Mouse (Mus musculus): ENCODE measurements around the gene Adarb1. TPM values are rescaled to one million over a fixed set of nuclear protein-coding genes. Genes with fewer than 3 reads are reported as not detected.
"Not testable (repeated sequence)": the region's sequence is repeated elsewhere in the genome, so short reads cannot be mapped to it uniquely, and the experiment has no call there.

The Adarb1 gene
- polyA plus RNA-seq, 1 experiment from 2014 or later: 12.1 TPM

- H3K9me3 ChIP-seq (ENCODE audit: control insufficient read depth, low read length): no peaks in the 10 kb centered on the region
- ATAC-seq (ENCODE audit: low FRiP score, low TSS enrichment): no peak
- H3K9ac ChIP-seq (replicated peaks; ENCODE audit: low read length): no peak overlapping the region
- no peak overlapping the region for H3K4me3 ChIP-seq (replicated peaks; ENCODE audit: low read depth, low read length)
- 81% methylated on average over 17 of the region's 17 CpGs for WGBS
- H3K4me2 ChIP-seq (ENCODE audit: low read length): no peak overlapping the region
- no peaks in the 10 kb centered on the region for H3K4me1 ChIP-seq (ENCODE audit: control insufficient read depth, insufficient read depth, low read length)
- H3K27me3 ChIP-seq (ENCODE audit: control insufficient read depth, insufficient read depth, low read length): no peaks in the 10 kb centered on the region
- peaks cover 19% of the 10 kb centered on the region; the same call in 1 of the 2 replicates for H3K36me3 ChIP-seq (ENCODE audit: control insufficient read depth, insufficient read depth, low read length)
- DNase-seq: no peak
- H3K27ac ChIP-seq (replicated peaks; ENCODE audit: low read depth, low read length): no peak overlapping the region
Measured at GRCm38 (mm10) chr10:77290624-77291366, 127.3 kb downstream of the Adarb1 start.

GRCm38 (mm10) chr10:77289559-77289958 is 128.5 kb downstream of the Adarb1 start:
- no peak overlapping the region for H3K4me2 ChIP-seq (ENCODE audit: low read length)
- 90% methylated on average over 8 of the region's 8 CpGs for WGBS
- H3K36me3 ChIP-seq (ENCODE audit: control insufficient read depth, insufficient read depth, low read length): peaks cover 12% of the 10 kb centered on the region; the same call in 1 of the 2 replicates
- no peak overlapping the region for H3K27ac ChIP-seq (replicated peaks; ENCODE audit: low read depth, low read length)
- H3K4me1 ChIP-seq (ENCODE audit: control insufficient read depth, insufficient read depth, low read length): no peaks in the 10 kb centered on the region
- H3K9ac ChIP-seq (replicated peaks; ENCODE audit: low read length): no peak overlapping the region
- H3K9me3 ChIP-seq (ENCODE audit: control insufficient read depth, low read length): no peaks in the 10 kb centered on the region
- ATAC-seq (ENCODE audit: low FRiP score, low TSS enrichment) (no peak), DNase-seq (no peak)
- H3K27me3 ChIP-seq (ENCODE audit: control insufficient read depth, insufficient read depth, low read length): no peaks in the 10 kb centered on the region
- H3K4me3 ChIP-seq (replicated peaks; ENCODE audit: low read depth, low read length): no peak overlapping the region

- ATAC-seq (ENCODE audit: low FRiP score, low TSS enrichment) (no peak), DNase-seq (peak; percentile 10)
- no peak overlapping the region for H3K4me3 ChIP-seq (replicated peaks; ENCODE audit: low read depth, low read length)
- WGBS: 66% methylated on average over 5 of the region's 5 CpGs
- no peak overlapping the region for H3K9ac ChIP-seq (replicated peaks; ENCODE audit: low read length)
- no peaks in the 10 kb centered on the region for H3K9me3 ChIP-seq (ENCODE audit: control insufficient read depth, low read length)
- H3K36me3 ChIP-seq (ENCODE audit: control insufficient read depth, insufficient read depth, low read length): peaks cover 7% of the 10 kb centered on the region; the same call in 1 of the 2 replicates
- no peak overlapping the region for H3K4me2 ChIP-seq (ENCODE audit: low read length)
- no peak overlapping the region for H3K27ac ChIP-seq (replicated peaks; ENCODE audit: low read depth, low read length)
- no peaks in the 10 kb centered on the region for H3K4me1 ChIP-seq (ENCODE audit: control insufficient read depth, insufficient read depth, low read length)
- H3K27me3 ChIP-seq (ENCODE audit: control insufficient read depth, insufficient read depth, low read length): no peaks in the 10 kb centered on the region
Measured at GRCm38 (mm10) chr10:77288639-77289195, 129.4 kb downstream of the Adarb1 start.

GRCm38 (mm10) chr10:77287626-77288025 is 130.4 kb downstream of the Adarb1 start:
- DNase-seq: no peak
- Histone ChIP-seq H3K4me3 (replicated peaks; ENCODE audit: low read depth, low read length) (no peak overlapping the region), H3K36me3 (ENCODE audit: control insufficient read depth, insufficient read depth, low read length) (0 out of 2 replicates have a peak, but pooled peaks cover 2% of the 10 kb centered on the region), H3K27me3 (ENCODE audit: control insufficient read depth, insufficient read depth, low read length) (no peaks in the 10 kb centered on the region), H3K9ac (replicated peaks; ENCODE audit: low read length) (no peak overlapping the region), H3K27ac (replicated peaks; ENCODE audit: low read depth, low read length) (no peak overlapping the region), H3K9me3 (ENCODE audit: control insufficient read depth, low read length) (no peaks in the 10 kb centered on the region), H3K4me1 (ENCODE audit: control insufficient read depth, insufficient read depth, low read length) (no peaks in the 10 kb centered on the region), H3K4me2 (ENCODE audit: low read length) (no peak overlapping the region)
- WGBS: 87% methylated on average over 8 of the region's 8 CpGs
- no peak for ATAC-seq (ENCODE audit: low FRiP score, low TSS enrichment)

- DNase-seq (no peak), ATAC-seq (ENCODE audit: low FRiP score, low TSS enrichment) (no peak)
- Histone ChIP-seq H3K4me1 (ENCODE audit: control insufficient read depth, insufficient read depth, low read length) (no peaks in the 10 kb centered on the region), H3K9me3 (ENCODE audit: control insufficient read depth, low read length) (no peaks in the 10 kb centered on the region), H3K27ac (replicated peaks; ENCODE audit: low read depth, low read length) (no peak overlapping the region), H3K36me3 (ENCODE audit: control insufficient read depth, insufficient read depth, low read length) (no peaks in the 10 kb centered on the region), H3K9ac (replicated peaks; ENCODE audit: low read length) (no peak overlapping the region), H3K4me2 (ENCODE audit: low read length) (no peak overlapping the region), H3K4me3 (replicated peaks; ENCODE audit: low read depth, low read length) (no peak overlapping the region), H3K27me3 (ENCODE audit: control insufficient read depth, insufficient read depth, low read length) (no peaks in the 10 kb centered on the region)
- WGBS: 86% methylated on average over 6 of the region's 6 CpGs
Measured at GRCm38 (mm10) chr10:77284832-77285231, 133.2 kb downstream of the Adarb1 start.

GRCm38 (mm10) chr10:77282822-77283221 is 135.2 kb downstream of the Adarb1 start:
- Histone ChIP-seq H3K27me3 (ENCODE audit: control insufficient read depth, insufficient read depth, low read length) (no peaks in the 10 kb centered on the region), H3K9ac (replicated peaks; ENCODE audit: low read length) (no peak overlapping the region), H3K4me3 (replicated peaks; ENCODE audit: low read depth, low read length) (no peak overlapping the region), H3K36me3 (ENCODE audit: control insufficient read depth, insufficient read depth, low read length) (no peaks in the 10 kb centered on the region), H3K4me2 (ENCODE audit: low read length) (no peak overlapping the region), H3K9me3 (ENCODE audit: control insufficient read depth, low read length) (no peaks in the 10 kb centered on the region), H3K4me1 (ENCODE audit: control insufficient read depth, insufficient read depth, low read length) (no peaks in the 10 kb centered on the region), H3K27ac (replicated peaks; ENCODE audit: low read depth, low read length) (no peak overlapping the region)
- DNase-seq (peak; percentile 88), ATAC-seq (ENCODE audit: low FRiP score, low TSS enrichment) (no peak)
- WGBS: 18% methylated on average over 6 of the region's 6 CpGs

- not testable (repeated sequence) for H3K9me3 ChIP-seq (ENCODE audit: control insufficient read depth, low read length); H3K36me3 ChIP-seq (ENCODE audit: control insufficient read depth, insufficient read depth, low read length); DNase-seq; ATAC-seq (ENCODE audit: low FRiP score, low TSS enrichment); H3K9ac ChIP-seq (replicated peaks; ENCODE audit: low read length); H3K4me1 ChIP-seq (ENCODE audit: control insufficient read depth, insufficient read depth, low read length); H3K27me3 ChIP-seq (ENCODE audit: control insufficient read depth, insufficient read depth, low read length); H3K4me3 ChIP-seq (replicated peaks; ENCODE audit: low read depth, low read length); H3K27ac ChIP-seq (replicated peaks; ENCODE audit: low read depth, low read length); H3K4me2 ChIP-seq (ENCODE audit: low read length)
- WGBS: 71% methylated on average over 1 of the region's 1 CpGs
Measured at GRCm38 (mm10) chr10:77282085-77282484, 136.0 kb downstream of the Adarb1 start.

GRCm38 (mm10) chr10:77273798-77274197 is 144.3 kb downstream of the Adarb1 start:
- Histone ChIP-seq H3K27me3 (ENCODE audit: control insufficient read depth, insufficient read depth, low read length) (no peaks in the 10 kb centered on the region), H3K9ac (replicated peaks; ENCODE audit: low read length) (no peak overlapping the region), H3K9me3 (ENCODE audit: control insufficient read depth, low read length) (no peaks in the 10 kb centered on the region), H3K4me2 (ENCODE audit: low read length) (no peak overlapping the region), H3K4me1 (ENCODE audit: control insufficient read depth, insufficient read depth, low read length) (no peaks in the 10 kb centered on the region), H3K4me3 (replicated peaks; ENCODE audit: low read depth, low read length) (no peak overlapping the region), H3K36me3 (ENCODE audit: control insufficient read depth, insufficient read depth, low read length) (peaks cover 23% of the 10 kb centered on the region), H3K27ac (replicated peaks; ENCODE audit: low read depth, low read length) (no peak overlapping the region)
- DNase-seq (no peak), ATAC-seq (ENCODE audit: low FRiP score, low TSS enrichment) (no peak)
